Comparison of ENCODE assay signal across 16 mouse cellular contexts in the genomic region with DNA sequence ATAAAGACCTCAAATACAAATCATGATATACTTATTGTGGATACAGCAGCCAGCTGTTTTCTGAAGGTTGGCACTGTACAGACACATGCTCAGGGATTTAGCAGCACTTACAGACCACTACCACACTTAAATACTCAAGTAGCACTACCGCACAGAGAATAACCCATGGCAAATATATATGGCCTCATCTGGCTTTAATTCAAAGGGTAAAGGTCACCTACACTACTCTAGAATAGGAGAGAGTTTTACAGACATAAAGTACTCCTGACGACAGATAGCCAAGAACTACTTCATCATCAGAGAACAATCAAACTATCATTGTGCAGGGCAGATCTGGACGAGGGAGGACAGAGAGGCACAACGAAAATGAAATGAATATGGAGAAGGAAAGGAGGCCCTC.
"Had no signal": no experiment of that assay in that cellular context is flagged by ENCODE, and none has a peak within 500 bp of the region (broad histone marks: within the 10 kb centered on the region; RNA-seq: fewer than 3 reads in every experiment).

No protein-coding gene starts in this region.

- H3K27me3 ChIP-seq: liver, embryonic 13.5 days had no signal

- H3K4me3 ChIP-seq: left cerebral cortex, adult 2 months; liver, embryonic 13.5 days had no signal

- DNase-seq: kidney, adult 18-20 months; kidney, adult 9 months; kidney, postnatal 10 days; kidney, postnatal 36 days; layer of hippocampus, postnatal 36 days; left cerebral cortex, postnatal 4 days; liver, embryonic 13.5 days; lung, adult 2 months; lung, postnatal 14 days; lung, postnatal 4 days; midbrain, embryonic 14.5 days; retina, postnatal 1 day; right cerebral cortex, postnatal 25 days; thymus, adult 18-20 months; thymus, postnatal 36 days had no signal

- H3K9me3 ChIP-seq: liver, embryonic 13.5 days had no signal

- H3K4me2 ChIP-seq: liver, embryonic 13.5 days had no signal

- H3K36me3 ChIP-seq: liver, embryonic 13.5 days had no signal

- H3K9ac ChIP-seq: liver, embryonic 13.5 days had no signal

- H3K27ac ChIP-seq: left cerebral cortex, adult 2 months; liver, embryonic 13.5 days had no signal
